Mouse (Mus musculus): Measurements from ENCODE around the gene Adh6a.

- no peak for TF ChIP-seq MYB (IDR thresholded peaks at IDR 0.05; ENCODE audit: low read depth, low read length)
- TF ChIP-seq EP300 (IDR thresholded peaks at IDR 0.05; ENCODE audit: low read depth in 1 of 2, low read length in 2 of 2), result no peak
Measured at GRCm38 (mm10) chr3:138303771-138304488, 9.2 kb upstream of the Adh6a start.
